Mouse (Mus musculus): ENCODE data around the gene Kcnh5.

DNA sequence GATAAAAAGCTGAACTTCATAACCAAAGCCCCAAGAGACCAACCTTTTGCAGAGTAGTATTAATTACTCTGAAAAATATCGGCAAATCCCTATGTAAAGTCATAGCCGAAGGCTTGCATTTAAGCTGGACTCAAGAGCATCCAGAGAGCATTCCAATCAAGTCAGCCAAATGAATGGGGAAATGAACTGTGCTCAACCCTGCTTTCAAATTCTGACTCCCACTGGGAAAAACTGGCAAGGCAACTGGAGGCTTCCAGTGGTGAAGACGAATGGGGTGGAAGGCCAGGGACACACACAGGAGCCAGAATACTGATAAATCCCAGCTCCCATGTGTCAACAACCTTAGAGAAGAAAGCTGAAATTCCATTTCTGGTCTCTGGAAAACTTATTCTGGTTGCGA lies 115.4 kb downstream of the Kcnh5 start:
- TF ChIP-seq CTCF (conservative IDR thresholded peaks at IDR 0.05; ENCODE audit: insufficient read depth, insufficient read length, low read depth, low read length) (no peak), POLR2A (IDR thresholded peaks at IDR 0.05; ENCODE audit: low read depth, low read length) (no peak)

Measured in kidney, adult 2 months (tissue).